Mouse (Mus musculus) myocyte (in vitro differentiated cells): Measurements from ENCODE around the gene Capn11.
A peak's percentile ranks its signal among the peaks of the same experiment; 100 is the strongest.

Experiments
- CEBPB ChIP-seq: IDR thresholded peaks from 2 replicates; pipeline ENCODE4 v1.6.1; 2011; ENCODE audit warnings: mild to moderate bottlenecking, moderate library complexity; ENCODE audit not compliant: poor library complexity, insufficient read depth, severe bottlenecking
- E2F4 ChIP-seq: IDR thresholded peaks from one replicate; pipeline ENCODE4 v1.6.1; 2011; ENCODE audit warnings: mild to moderate bottlenecking, control low read depth, moderate library complexity; ENCODE audit not compliant: insufficient read depth
- MAX ChIP-seq: IDR thresholded peaks from one replicate; pipeline ENCODE4 v1.6.1; 2011; ENCODE audit warnings: low read depth, mild to moderate bottlenecking, control low read depth
- MYOD1 ChIP-seq, 3 experiments: IDR thresholded peaks; one replicate each; pipeline ENCODE4 v1.6.1; 2011; ENCODE audit warnings: control low read depth in 2 of 3, low read depth in 2 of 3, mild to moderate bottlenecking in 2 of 3, moderate library complexity in 1 of 3; ENCODE audit not compliant: insufficient read length in 2 of 3, control insufficient read depth in 1 of 3
- MYOG ChIP-seq, 3 experiments: IDR thresholded peaks; one replicate each; pipeline ENCODE4 v1.6.1; 2011; ENCODE audit warnings: control low read depth in 2 of 3, low read depth in 2 of 3, mild to moderate bottlenecking in 2 of 3; ENCODE audit not compliant: insufficient read length in 2 of 3, control insufficient read depth in 1 of 3, insufficient read depth in 1 of 3
- POLR2A ChIP-seq: IDR thresholded peaks from one replicate; pipeline ENCODE4 v1.6.1; 2011; ENCODE audit warnings: low read depth, mild to moderate bottlenecking, control low read depth, moderate library complexity; ENCODE audit not compliant: insufficient read length
- POLR2AphosphoS2 ChIP-seq: IDR thresholded peaks from one replicate; pipeline ENCODE4 v1.6.1; 2011; ENCODE audit warnings: low read depth, control low read depth; ENCODE audit not compliant: insufficient read length
- REST ChIP-seq: IDR thresholded peaks from one replicate; pipeline ENCODE4 v1.6.1; 2011; ENCODE audit warnings: mild to moderate bottlenecking, control low read depth, moderate library complexity; ENCODE audit not compliant: insufficient read depth, insufficient read length
- TCF12 ChIP-seq: IDR thresholded peaks from one replicate; pipeline ENCODE4 v1.6.1; 2011; ENCODE audit warnings: mild to moderate bottlenecking, control low read depth; ENCODE audit not compliant: poor library complexity, insufficient read depth, severe bottlenecking
- USF1 ChIP-seq: IDR thresholded peaks from one replicate; pipeline ENCODE4 v1.6.1; 2011; ENCODE audit warnings: low read depth, mild to moderate bottlenecking, control low read depth, moderate library complexity

- TF ChIP-seq USF1 (no peak), MAX (no peak), POLR2A (peak; percentile 77), CEBPB (no peak), POLR2AphosphoS2 (peak; percentile 95), TCF12 (no peak), MYOG (IDR thresholded peaks at IDR 0.05; ENCODE audit: control insufficient read depth in 1 of 3, insufficient read depth in 1 of 3, insufficient read length in 2 of 3, low read depth in 2 of 3) (peak in 2 of 3 experiments; percentile 85 to 92), MYOD1 (IDR thresholded peaks at IDR 0.05; ENCODE audit: control insufficient read depth in 1 of 3, insufficient read length in 2 of 3, low read depth in 2 of 3) (peak in 2 of 3 experiments; percentile 81 to 88), REST (no peak), E2F4 (no peak)
Observed at GRCm38 (mm10) chr17:45599446-45600242, 59.5 kb downstream of the Capn11 start, which contains the start of gene Slc29a1.
